Mouse (Mus musculus) midbrain, embryonic 10.5 days (tissue): Measurements from ENCODE around the gene Mre11a. TPM values are rescaled to one million over a fixed set of nuclear protein-coding genes. Genes with fewer than 3 reads are reported as not detected.

Experiments used
- DNase-seq: peaks from one replicate; pipeline ENCODE4 v3.0.0-alpha.2; 2017; ENCODE audit warnings: low spot score
- H3K27ac ChIP-seq: fragments of 300-500 bp; sonication (generic); replicated peaks from 2 replicates; pipeline ENCODE4 v1.5.1; 2016; ENCODE audit warnings: mild to moderate bottlenecking
- H3K27me3 ChIP-seq: fragments of 300-500 bp; sonication (generic); 2 replicates; pipeline ENCODE4 v1.6.1; 2016; ENCODE audit warnings: low read depth, mild to moderate bottlenecking; ENCODE audit not compliant: poor library complexity, severe bottlenecking
- H3K36me3 ChIP-seq: fragments of 300-500 bp; sonication (generic); 2 replicates; pipeline ENCODE4 v1.6.1; 2016; ENCODE audit warnings: mild to moderate bottlenecking, moderate library complexity
- H3K4me1 ChIP-seq: fragments of 300-500 bp; sonication (generic); 2 replicates; pipeline ENCODE4 v1.6.1; 2016
- H3K4me3 ChIP-seq: fragments of 300-500 bp; sonication (generic); 2 replicates; pipeline ENCODE4 v1.5.1; 2016; ENCODE audit warnings: mild to moderate bottlenecking, moderate library complexity
- H3K9me3 ChIP-seq: fragments of 300-500 bp; sonication (generic); replicated peaks from 2 replicates; pipeline ENCODE4 v1.6.1; 2016; ENCODE audit warnings: mild to moderate bottlenecking
- WGBS: fragments of 180-500 bp; shearing (Covaris S2); methylation state at CpG from one replicate; pipeline ENCODE4 v1.1.7; 2016; 5-methylcytosine and 5-hydroxymethylcytosine counted together
- polyA plus RNA-seq: library from polyadenylated mRNA; unstranded; fragments of >200 nt; fragmentation: Nextera tagmentation; extraction: Ambion mirVana; gene quantifications from 2 replicates; pipeline ENCODE4 v1.2.1, GENCODE M21; 2016

The Mre11a gene
- polyA plus RNA-seq, 1 experiment from 2014 or later = 38.6 TPM

- no peak for DNase-seq
- Histone ChIP-seq H3K27ac (no peak overlapping the region), H3K27me3 (peaks cover 29% of the 10 kb centered on the region), H3K36me3 (no peaks in the 10 kb centered on the region), H3K4me1 (peaks cover 9% of the 10 kb centered on the region), H3K4me3 (no peak overlapping the region), H3K9me3 (no peaks in the 10 kb centered on the region)
- WGBS = 51% methylated on average over 6 of the region's 6 CpGs
Observed at GRCm38 (mm10) chr9:14769811-14770210, 14.6 kb upstream of the Mre11a start.

DNA sequence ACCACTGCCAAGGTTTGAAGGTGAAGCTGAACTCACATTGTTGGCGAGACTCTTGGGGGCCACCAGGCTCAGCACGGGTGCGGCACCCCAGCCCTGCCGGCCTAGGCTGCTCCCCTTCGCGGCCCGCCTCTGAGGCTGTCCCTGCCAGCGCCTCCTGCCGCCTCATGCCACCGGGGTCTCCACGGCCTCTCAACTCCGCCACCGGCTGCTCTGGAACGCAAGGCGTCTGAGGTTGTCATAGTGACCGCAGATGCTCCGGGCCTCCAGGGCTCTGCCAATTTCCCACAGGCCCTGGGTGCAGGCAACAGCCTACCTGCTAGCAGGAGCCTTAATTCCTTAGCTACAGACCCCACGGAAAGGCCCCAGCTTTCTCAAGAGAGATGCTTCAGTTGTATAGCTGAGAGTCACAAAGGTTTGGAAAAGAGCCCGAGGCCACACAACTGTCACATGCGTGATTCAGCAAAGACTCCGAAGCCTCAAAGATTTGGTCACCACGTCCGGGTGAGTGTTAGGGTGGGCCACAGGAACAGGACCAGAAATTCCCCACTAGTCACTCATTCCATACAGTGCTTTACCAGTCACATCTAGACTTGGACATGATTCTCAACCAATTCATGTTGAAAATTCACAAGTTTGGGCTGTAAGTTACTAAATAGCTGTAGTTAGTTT, 13.5 kb upstream of the Mre11a start, which contains the start of gene 1700012B09Rik:
TSS of gene 1700012B09Rik (minus strand) at position 228 of the 669 bp plus-strand sequence.
- Histone ChIP-seq H3K36me3 (no peaks in the 10 kb centered on the region), H3K4me3 (peak within 1 kb of the TSS; percentile 36), H3K27me3 (peaks cover 29% of the 10 kb centered on the region), H3K27ac (no peak within 1 kb of the TSS; the same call in 1 of the 2 replicates), H3K4me1 (peaks cover 9% of the 10 kb centered on the region), H3K9me3 (no peaks in the 10 kb centered on the region)
- peak; percentile 44 for DNase-seq
- 16% methylated on average over 23 of the region's 23 CpGs for WGBS

DNA sequence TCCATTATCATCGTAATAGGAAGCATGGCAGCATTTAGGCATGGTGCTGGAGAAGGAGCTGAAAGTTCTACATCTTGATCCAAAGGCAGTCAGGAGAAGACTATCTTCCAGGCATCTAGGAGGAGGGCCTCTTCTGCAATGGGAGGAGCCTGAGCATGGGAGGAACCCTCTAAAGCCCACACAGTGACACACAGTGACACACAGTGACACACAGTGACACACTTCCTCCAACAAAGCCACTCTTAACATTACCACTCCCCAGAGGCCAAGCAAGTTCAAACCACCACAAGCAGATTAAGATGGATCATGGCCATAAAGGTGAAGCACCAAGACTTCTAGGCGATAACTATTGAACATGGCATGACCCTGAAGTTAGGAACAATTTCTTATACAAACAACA, 12.4 kb upstream of the Mre11a start:
- DNase-seq = no peak
- no peaks in the 10 kb centered on the region for H3K36me3 ChIP-seq
- H3K27ac ChIP-seq = no peak overlapping the region
- no peak overlapping the region for H3K4me3 ChIP-seq
- peaks cover 29% of the 10 kb centered on the region for H3K27me3 ChIP-seq
- H3K4me1 ChIP-seq = peaks cover 9% of the 10 kb centered on the region
- H3K9me3 ChIP-seq = no peaks in the 10 kb centered on the region
- WGBS = 89% methylated on average over 2 of the region's 2 CpGs

DNA sequence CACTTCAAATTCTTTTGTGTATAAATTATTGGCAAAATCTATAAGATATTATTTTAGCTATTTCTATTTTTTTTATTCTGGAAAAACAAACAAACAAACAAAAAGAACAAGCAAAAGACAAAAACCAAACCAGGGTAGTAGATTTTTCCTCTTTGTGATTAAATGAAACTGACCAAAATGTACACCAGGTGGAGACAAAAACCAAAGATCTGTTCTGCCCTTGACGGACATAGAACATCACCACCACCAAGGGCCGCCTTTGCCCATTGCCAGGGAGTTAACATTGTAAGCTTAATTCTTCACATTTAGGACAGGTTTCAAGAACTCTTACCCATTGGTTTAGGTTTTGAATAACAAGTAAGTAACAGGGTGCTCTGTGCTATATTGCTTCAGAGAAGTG, 10.6 kb upstream of the Mre11a start:
- Histone ChIP-seq H3K4me3 (no peak overlapping the region), H3K36me3 (0 out of 2 replicates have a peak, but pooled peaks cover 2% of the 10 kb centered on the region), H3K27me3 (peaks cover 22% of the 10 kb centered on the region), H3K9me3 (no peaks in the 10 kb centered on the region), H3K27ac (no peak overlapping the region), H3K4me1 (peaks cover 9% of the 10 kb centered on the region)
- WGBS = 62% methylated on average over 2 of the region's 2 CpGs
- DNase-seq = no peak

DNA sequence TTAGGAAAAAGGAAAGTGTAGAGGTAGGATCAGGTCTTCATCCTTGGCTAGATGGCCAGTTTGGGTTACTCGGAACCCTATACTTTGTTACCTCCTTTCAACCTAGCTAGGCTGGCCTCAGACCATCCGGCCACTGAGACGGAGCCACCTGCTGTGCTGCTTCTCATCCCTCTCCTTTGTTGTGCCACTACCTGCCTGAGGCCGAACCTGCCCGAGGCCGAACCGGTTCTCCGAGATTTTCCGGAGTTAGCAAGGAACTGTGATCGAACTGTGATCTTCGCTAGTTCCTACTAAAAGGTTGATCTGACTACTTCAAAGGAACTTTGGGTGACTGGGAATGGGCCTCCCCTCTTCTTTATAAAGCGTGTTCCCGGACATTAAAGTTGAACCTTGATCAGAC, 6.1 kb upstream of the Mre11a start:
- Histone ChIP-seq H3K27me3 (no peaks in the 10 kb centered on the region), H3K36me3 (peaks cover 38% of the 10 kb centered on the region), H3K4me3 (no peak overlapping the region), H3K27ac (no peak overlapping the region), H3K9me3 (no peaks in the 10 kb centered on the region), H3K4me1 (peaks cover under 1% of the 10 kb centered on the region)
- WGBS = 44% methylated on average over 13 of the region's 13 CpGs
- no peak for DNase-seq

DNA sequence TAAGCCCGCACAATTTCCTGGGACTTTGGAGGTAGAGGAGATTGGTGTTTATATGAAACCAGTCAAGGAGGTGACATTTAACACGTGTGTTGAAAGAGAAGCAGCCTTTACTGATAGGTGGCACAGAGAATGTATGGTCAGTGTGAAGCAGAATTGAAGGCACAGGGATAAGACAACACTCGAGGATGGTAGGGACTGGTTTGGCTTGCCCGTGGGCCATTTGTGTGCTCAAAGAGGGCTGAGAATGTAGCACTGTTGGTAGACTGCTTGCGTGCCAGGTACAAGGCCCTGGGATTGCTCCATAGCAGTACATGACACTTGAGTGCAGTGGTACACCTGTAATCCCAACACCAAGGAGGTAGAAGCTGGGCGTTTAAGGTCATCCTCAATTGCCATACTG, 2.9 kb downstream of the Mre11a start:
- no peak overlapping the region for H3K27ac ChIP-seq
- no peak overlapping the region for H3K4me3 ChIP-seq
- no peak for DNase-seq
- 91% methylated on average over 6 of the region's 6 CpGs for WGBS
- H3K9me3 ChIP-seq = no peaks in the 10 kb centered on the region
- H3K27me3 ChIP-seq = no peaks in the 10 kb centered on the region
- H3K4me1 ChIP-seq = peaks cover 14% of the 10 kb centered on the region
- H3K36me3 ChIP-seq = peaks cover 63% of the 10 kb centered on the region

DNA sequence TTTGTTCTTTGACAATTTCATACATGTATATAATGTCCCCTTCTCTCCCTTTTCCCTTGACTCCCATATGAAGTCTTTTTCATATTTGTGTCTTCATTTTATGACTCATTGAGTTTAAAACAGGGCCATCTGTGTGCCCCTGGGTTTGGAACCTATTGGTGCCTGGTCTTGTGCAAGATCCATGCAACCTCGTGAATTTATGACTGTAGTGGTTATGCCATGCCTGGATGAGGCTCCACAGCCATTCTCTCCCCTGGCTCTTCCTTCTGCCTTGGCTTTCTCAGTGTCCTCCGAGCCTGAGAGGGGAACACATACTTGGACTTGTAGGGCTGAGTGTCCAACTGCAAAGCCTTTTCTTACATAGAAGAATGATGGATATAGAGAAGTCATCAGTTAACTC, 21.3 kb downstream of the Mre11a start:
- 95% methylated on average over 2 of the region's 2 CpGs for WGBS
- no peak for DNase-seq
- H3K4me1 ChIP-seq = no peaks in the 10 kb centered on the region
- H3K27me3 ChIP-seq = no peaks in the 10 kb centered on the region
- no peak overlapping the region for H3K27ac ChIP-seq
- H3K9me3 ChIP-seq = no peaks in the 10 kb centered on the region
- no peak overlapping the region for H3K4me3 ChIP-seq
- peaks cover 94% of the 10 kb centered on the region for H3K36me3 ChIP-seq

- H3K27me3 ChIP-seq = no peaks in the 10 kb centered on the region
- no peaks in the 10 kb centered on the region for H3K4me1 ChIP-seq
- 100% methylated on average over 1 of the region's 1 CpGs for WGBS
- no peak overlapping the region for H3K27ac ChIP-seq
- H3K4me3 ChIP-seq = no peak overlapping the region
- peaks cover 94% of the 10 kb centered on the region for H3K36me3 ChIP-seq
- no peak for DNase-seq
- H3K9me3 ChIP-seq = no peaks in the 10 kb centered on the region
Observed at GRCm38 (mm10) chr9:14806786-14807185, 22.3 kb downstream of the Mre11a start.

GRCm38 (mm10) chr9:14810111-14810510, 25.7 kb downstream of the Mre11a start:
- WGBS = 95% methylated on average over 5 of the region's 5 CpGs
- Histone ChIP-seq H3K27ac (no peak overlapping the region), H3K9me3 (no peaks in the 10 kb centered on the region), H3K36me3 (peaks cover 97% of the 10 kb centered on the region), H3K27me3 (no peaks in the 10 kb centered on the region), H3K4me3 (no peak overlapping the region), H3K4me1 (no peaks in the 10 kb centered on the region)
- no peak for DNase-seq

DNA sequence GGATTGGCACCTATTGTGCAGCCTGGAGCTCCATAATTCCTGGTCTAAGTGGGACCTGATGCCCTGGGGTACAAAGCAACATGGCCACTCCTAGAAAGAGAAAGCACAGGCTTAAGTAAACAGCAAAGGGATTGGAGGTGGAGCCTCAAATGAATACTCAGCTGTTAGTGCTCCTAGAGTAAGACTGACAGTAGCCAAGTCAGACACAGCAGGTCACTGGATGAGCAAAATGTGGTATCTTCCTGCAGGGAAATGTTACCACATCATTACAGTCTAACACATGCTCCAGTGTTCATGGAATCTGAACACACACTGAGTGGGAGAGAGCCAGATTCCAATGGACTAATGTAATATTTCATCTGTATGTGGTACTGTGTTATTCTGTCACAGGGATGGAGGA, 36.9 kb downstream of the Mre11a start:
- Histone ChIP-seq H3K4me1 (no peaks in the 10 kb centered on the region), H3K27me3 (no peaks in the 10 kb centered on the region), H3K4me3 (no peak overlapping the region), H3K27ac (no peak overlapping the region), H3K36me3 (peaks cover 92% of the 10 kb centered on the region), H3K9me3 (no peaks in the 10 kb centered on the region)
- DNase-seq = no peak

GRCm38 (mm10) chr9:14824840-14825239, 40.4 kb downstream of the Mre11a start:
- WGBS = 87% methylated on average over 5 of the region's 5 CpGs
- no peak overlapping the region for H3K27ac ChIP-seq
- no peaks in the 10 kb centered on the region for H3K4me1 ChIP-seq
- DNase-seq = no peak
- H3K4me3 ChIP-seq = no peak overlapping the region
- no peaks in the 10 kb centered on the region for H3K9me3 ChIP-seq
- no peaks in the 10 kb centered on the region for H3K27me3 ChIP-seq
- H3K36me3 ChIP-seq = peaks cover 88% of the 10 kb centered on the region

- Histone ChIP-seq H3K36me3 (peaks cover 88% of the 10 kb centered on the region), H3K9me3 (no peaks in the 10 kb centered on the region), H3K4me1 (no peaks in the 10 kb centered on the region), H3K27ac (no peak overlapping the region), H3K4me3 (no peak overlapping the region), H3K27me3 (no peaks in the 10 kb centered on the region)
- DNase-seq = no peak
- WGBS = 86% methylated on average over 2 of the region's 2 CpGs
Observed at GRCm38 (mm10) chr9:14827875-14828274, 43.4 kb downstream of the Mre11a start.

DNA sequence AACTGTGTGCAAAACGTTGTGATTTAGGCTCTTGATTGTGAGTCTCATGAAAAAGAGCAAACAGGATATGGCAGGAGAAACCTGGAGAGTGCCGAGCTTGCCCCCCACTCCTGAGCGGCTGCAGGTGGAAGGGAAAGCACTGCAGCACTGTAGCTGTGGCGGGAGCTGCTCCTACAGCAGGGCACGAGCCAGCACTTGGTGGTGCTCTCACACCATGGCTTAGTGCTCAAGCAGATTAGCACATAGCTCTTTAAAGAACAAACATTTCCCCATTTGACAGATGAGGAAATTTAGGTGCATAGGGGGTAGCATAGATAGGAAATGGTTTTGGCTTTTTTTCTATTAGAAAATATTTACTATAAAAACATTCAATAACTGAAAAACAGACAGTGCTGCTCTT, 47.6 kb downstream of the Mre11a start:
- H3K27me3 ChIP-seq = no peaks in the 10 kb centered on the region
- H3K9me3 ChIP-seq = no peaks in the 10 kb centered on the region
- DNase-seq = no peak
- H3K27ac ChIP-seq = no peak overlapping the region
- H3K36me3 ChIP-seq = peaks cover 91% of the 10 kb centered on the region
- no peaks in the 10 kb centered on the region for H3K4me1 ChIP-seq
- H3K4me3 ChIP-seq = no peak overlapping the region
- 85% methylated on average over 5 of the region's 5 CpGs for WGBS
